Mouse (Mus musculus): ENCODE results near the gene Ctxn1.

Gene Ctxn1

GRCm38 (mm10) chr8:4250306-4250970, 8.6 kb downstream of the Ctxn1 start:
- WGBS, result 37% methylated on average over 26 of the region's 26 CpGs

DNA sequence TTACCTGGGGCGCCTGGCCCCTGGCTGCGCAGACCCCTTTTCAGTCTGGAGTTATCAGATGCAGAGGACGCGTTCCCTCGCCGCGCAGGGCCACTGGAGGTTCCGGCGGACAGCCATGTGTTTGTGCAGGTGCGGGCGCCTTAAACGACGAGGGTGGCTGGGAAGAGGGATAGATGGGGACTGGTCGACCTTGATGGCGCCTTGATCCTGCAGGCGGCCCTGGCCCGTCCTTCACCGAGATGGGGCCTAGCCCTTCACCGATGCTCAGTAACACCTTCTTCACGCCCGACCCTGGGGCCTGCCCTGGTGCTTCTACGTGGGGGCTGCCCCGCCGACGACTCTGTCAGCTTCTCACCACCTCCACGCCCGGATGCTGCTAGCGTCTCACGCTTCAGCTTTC, 9.9 kb downstream of the Ctxn1 start:
- 43% methylated on average over 29 of the region's 29 CpGs for WGBS

- WGBS, result 72% methylated on average over 15 of the region's 15 CpGs
These were observed 11.0 kb downstream of the Ctxn1 start, which contains the start of gene Tgfbr3l for GRCm38 (mm10) chr8:4247951-4248540. Gene Tgfbr3l, plus strand, starts transcription at chr8:4248214.

- WGBS, result 87% methylated on average over 8 of the region's 8 CpGs
These were observed 11.8 kb downstream of the Ctxn1 start for GRCm38 (mm10) chr8:4247241-4247640.

- WGBS, result 74% methylated on average over 13 of the region's 13 CpGs
These were observed 13.3 kb downstream of the Ctxn1 start for GRCm38 (mm10) chr8:4245737-4246136.

DNA sequence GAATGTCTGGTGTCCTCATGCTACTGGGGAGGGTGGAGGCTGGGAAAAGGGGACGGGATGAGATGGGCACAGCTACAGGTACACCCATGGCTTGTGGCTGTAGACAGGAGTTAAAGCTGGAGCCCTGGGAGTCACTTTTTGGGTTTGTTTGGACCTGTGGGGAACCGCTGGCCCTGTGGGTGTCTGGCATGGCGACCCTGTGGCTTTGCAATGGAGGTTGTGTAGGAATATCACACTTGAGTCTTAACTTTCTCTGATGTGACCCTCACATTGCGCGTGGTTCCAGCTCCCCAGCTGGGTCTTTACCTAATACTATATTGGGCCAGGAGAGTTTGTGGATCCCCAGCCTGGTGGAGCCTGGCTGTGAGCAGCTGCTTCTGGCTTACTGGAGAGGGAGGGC, 14.0 kb downstream of the Ctxn1 start:
- WGBS, result 90% methylated on average over 5 of the region's 5 CpGs

DNA sequence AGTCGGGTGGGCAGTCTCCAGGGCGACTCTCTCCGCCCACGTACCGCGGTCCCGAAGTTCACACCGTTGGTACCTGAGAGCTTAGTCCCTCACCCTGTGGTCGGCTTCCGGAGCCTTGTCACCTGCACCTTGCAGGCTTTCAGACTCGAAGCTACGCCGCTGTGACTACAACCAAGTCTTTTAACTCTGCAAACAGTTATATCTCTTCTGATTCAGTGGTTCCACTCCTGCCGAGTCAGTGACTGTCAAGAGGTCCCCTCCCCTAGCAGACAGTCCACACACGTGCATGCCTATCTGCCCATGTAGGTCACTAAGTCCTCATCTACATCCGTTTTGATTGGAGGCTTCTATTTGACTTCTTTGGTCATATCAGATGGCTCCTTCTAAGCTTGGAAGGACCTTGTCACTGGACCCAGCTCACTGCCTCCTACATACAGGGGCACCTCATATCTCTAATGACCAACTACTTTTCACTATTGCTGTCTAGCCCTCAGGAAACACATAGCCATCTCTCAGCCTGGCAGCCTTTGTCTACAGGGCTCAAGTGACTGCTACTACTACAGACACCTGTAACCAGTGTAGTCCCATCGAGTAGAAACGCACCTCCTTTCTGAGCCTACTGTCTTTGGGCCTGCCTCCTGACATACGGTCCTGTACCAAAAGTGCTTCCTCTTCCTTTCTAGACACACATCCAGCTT, 19.7 kb downstream of the Ctxn1 start:
- WGBS, result 10% methylated on average over 19 of the region's 19 CpGs

DNA sequence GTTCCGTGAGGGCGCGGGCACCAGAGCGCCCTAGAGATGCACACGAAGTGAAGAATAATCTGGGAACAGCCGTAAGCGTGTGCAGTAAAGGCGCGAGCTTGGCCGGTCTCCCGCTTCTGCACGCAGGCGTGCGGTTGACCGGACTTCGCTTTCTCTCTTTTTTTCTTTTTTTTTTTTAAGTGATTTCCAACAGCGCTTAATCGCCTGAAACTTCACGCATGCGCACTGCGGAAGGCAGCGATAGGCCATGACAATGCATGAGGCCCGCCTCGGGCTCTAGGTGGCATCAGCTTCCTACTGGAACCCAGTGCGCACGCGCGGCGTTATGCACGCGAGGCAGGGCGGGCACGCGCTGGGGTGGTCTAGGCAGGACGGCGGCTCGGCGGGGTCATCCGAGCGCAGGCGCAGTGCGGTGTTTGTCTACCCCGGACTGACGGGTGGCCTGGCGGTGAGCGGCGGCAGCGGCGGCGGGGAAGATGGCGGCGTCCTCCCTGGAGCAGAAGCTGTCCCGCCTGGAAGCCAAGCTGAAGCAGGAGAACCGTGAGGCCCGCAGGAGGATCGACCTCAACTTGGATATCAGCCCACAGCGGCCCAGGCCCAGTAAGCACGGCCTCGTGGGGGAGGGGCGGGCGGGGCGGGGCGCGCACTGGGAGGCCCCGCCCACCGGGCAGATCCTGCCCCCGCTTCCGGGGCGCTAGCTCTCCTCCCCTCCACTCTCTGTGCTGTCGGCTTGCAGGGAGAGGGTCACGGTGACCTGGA, 20.5 kb downstream of the Ctxn1 start, which contains the start of the genes Map2k7 and Gm49320:
Map2k7 (plus strand) TSS at position 307 of the 759 bp plus-strand sequence.
Gm49320 (plus strand) TSS at position 432 of the 759 bp plus-strand sequence.
- WGBS, result under 1% methylated on average over 62 of the region's 71 CpGs

DNA sequence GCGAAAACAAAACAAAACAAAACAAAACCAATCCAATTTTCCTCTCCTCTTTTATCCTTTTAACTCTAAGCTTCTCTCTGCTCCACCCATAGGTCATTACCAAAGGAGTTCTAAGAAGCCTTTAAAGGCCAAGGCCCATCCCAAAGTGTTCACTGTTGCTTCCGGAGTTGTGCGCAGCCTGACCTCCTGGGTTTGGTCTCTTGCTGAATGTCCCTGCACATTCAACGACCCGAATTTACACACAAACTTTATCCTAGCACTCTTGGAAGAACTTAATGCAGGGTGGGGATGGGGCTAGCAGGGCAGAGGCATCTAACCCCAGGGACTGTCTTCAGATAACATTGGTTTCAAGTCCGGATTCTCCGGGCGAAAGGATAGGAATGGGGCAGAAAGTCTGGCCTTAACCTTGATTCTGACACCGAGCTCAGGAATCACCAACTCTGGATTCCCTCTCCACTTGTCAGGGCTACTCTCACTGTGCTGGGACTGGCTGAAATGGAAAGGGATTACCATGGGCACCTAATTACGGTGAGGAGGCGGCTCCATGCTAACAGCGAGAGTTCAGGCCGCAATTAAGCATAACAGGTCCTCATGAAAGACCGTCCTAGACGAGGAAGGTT, 21.1 kb downstream of the Ctxn1 start:
- 15% methylated on average over 15 of the region's 15 CpGs for WGBS

GRCm38 (mm10) chr8:4230612-4231351, 28.3 kb downstream of the Ctxn1 start:
- WGBS, result 71% methylated on average over 10 of the region's 10 CpGs

DNA sequence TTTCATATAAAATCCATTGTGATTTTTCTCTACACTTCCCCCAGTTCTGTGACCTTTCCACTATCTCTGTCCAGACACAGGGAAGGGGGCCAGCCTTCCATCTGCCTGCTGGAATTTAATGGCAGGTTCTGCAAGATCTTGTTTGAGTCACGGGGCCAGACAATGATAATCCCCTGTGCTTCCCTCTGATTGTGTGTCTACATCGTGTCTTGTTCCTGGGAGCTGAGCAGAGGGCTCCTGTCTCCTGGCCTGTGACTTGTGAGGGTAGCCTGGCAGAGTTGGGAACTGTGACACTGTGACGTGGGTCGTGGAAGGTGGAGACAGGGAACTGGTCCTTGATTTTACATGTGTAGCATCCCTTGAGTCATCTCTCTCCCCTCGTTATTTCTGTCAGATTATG, 29.3 kb downstream of the Ctxn1 start:
- WGBS, result 80% methylated on average over 5 of the region's 5 CpGs

- 79% methylated on average over 4 of the region's 4 CpGs for WGBS
These were observed 31.2 kb downstream of the Ctxn1 start for GRCm38 (mm10) chr8:4227919-4228318.

DNA sequence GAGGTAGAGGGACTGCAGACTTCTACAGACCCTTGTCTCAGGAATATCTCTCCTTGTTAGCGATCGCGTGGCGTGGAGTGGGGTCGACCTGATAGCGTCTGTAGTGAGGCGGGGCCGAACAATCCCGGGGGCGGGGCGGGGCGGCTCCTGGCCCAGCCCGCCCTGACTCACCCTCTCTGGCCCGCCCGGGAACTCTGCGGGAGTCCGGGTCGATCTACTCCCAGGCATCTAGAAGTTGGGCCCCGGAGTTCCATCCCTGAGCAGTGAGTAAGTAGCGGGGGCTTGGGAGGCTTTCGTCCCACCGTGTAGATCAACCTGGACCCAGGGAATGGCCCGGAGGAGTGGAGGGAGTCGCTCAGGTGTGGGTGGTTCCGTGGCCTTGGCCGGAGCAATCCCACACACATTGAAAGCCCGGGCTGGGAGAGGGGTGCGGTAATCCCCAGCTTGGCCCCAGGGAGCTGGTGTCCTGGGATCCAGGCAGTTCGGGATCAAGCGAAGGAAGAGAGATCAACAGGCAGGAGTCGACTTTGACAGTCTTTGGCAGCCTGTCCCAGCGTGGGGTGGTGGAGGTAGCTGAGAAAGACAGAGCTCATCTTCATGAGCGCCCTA, 32.2 kb downstream of the Ctxn1 start, which contains the start of gene Lrrc8e:
Lrrc8e (plus strand) TSS at position 89 of the 609 bp plus-strand sequence.
- WGBS, result 10% methylated on average over 33 of the region's 33 CpGs

- 43% methylated on average over 4 of the region's 4 CpGs for WGBS
These were observed 32.8 kb downstream of the Ctxn1 start for GRCm38 (mm10) chr8:4226323-4226722.

- 64% methylated on average over 3 of the region's 3 CpGs for WGBS
These were observed 39.5 kb downstream of the Ctxn1 start for GRCm38 (mm10) chr8:4219617-4220016.

GRCm38 (mm10) chr8:4216791-4217621, 42.1 kb downstream of the Ctxn1 start, which contains the start of gene Prr36:
Gene Prr36, minus strand, starts transcription at chr8:4217459.
- 2% methylated on average over 44 of the region's 44 CpGs for WGBS

GRCm38 (mm10) chr8:4216296-4216695, 42.8 kb downstream of the Ctxn1 start:
- 8% methylated on average over 18 of the region's 18 CpGs for WGBS

GRCm38 (mm10) chr8:4214006-4214980, 44.8 kb downstream of the Ctxn1 start:
- 30% methylated on average over 33 of the region's 33 CpGs for WGBS
